Mouse (Mus musculus) embryonic facial prominence, embryonic 15.5 days (tissue): Measurements from ENCODE around the gene Slc28a3. TPM values are rescaled to one million over a fixed set of nuclear protein-coding genes. Genes with fewer than 3 reads are reported as not detected.
A peak's percentile ranks its signal among the peaks of the same experiment; 100 is the strongest.

Experiments used
- ATAC-seq: fragments of 200-750 bp; cut with Nextera tagmentation; 2 replicates; pipeline ENCODE4 v1.8.0; 2017; ENCODE audit warnings: low read depth, moderate TSS enrichment; ENCODE audit not compliant: insufficient number of reproducible peaks, low FRiP score, low TSS enrichment
- H3K27ac ChIP-seq: fragments of 300-500 bp; sonication (generic); replicated peaks from 2 replicates; pipeline ENCODE4 v1.5.1; 2015; ENCODE audit warnings: mild to moderate bottlenecking, inconsistent platforms
- H3K27me3 ChIP-seq: fragments of 300-500 bp; sonication (generic); 2 replicates; pipeline ENCODE4 v1.6.1; 2015; ENCODE audit warnings: inconsistent platforms
- H3K36me3 ChIP-seq: fragments of 300-500 bp; sonication (generic); 2 replicates; pipeline ENCODE4 v1.6.1; 2015; ENCODE audit warnings: mild to moderate bottlenecking, inconsistent platforms
- H3K4me1 ChIP-seq: fragments of 300-500 bp; sonication (generic); 2 replicates; pipeline ENCODE4 v1.6.1; 2015; ENCODE audit warnings: inconsistent platforms
- H3K4me2 ChIP-seq: fragments of 300-500 bp; sonication (generic); replicated peaks from 2 replicates; pipeline ENCODE4 v1.6.1; 2015; ENCODE audit warnings: mild to moderate bottlenecking, inconsistent platforms
- H3K4me3 ChIP-seq: fragments of 300-500 bp; sonication (generic); replicated peaks from 2 replicates; pipeline ENCODE4 v1.5.1; 2015; ENCODE audit warnings: mild to moderate bottlenecking, inconsistent platforms
- H3K9ac ChIP-seq: fragments of 300-500 bp; sonication (generic); 2 replicates; pipeline ENCODE4 v1.6.1; 2015; ENCODE audit warnings: inconsistent platforms
- H3K9me3 ChIP-seq: fragments of 300-500 bp; sonication (generic); replicated peaks from 2 replicates; pipeline ENCODE4 v1.6.1; 2016; ENCODE audit warnings: inconsistent platforms
- WGBS: fragments of 180-500 bp; shearing (Covaris S2); methylation state at CpG from one replicate; pipeline ENCODE4 v1.1.7; 2015; 5-methylcytosine and 5-hydroxymethylcytosine counted together
- polyA plus RNA-seq: library from polyadenylated mRNA; unstranded; fragments of >200 nt; fragmentation: Nextera tagmentation; extraction: Ambion mirVana; gene quantifications from 2 replicates; pipeline ENCODE4 v1.2.1, GENCODE M21; 2015

Gene Slc28a3
- polyA plus RNA-seq, 1 experiment from 2014 or later = 1.3 TPM

DNA sequence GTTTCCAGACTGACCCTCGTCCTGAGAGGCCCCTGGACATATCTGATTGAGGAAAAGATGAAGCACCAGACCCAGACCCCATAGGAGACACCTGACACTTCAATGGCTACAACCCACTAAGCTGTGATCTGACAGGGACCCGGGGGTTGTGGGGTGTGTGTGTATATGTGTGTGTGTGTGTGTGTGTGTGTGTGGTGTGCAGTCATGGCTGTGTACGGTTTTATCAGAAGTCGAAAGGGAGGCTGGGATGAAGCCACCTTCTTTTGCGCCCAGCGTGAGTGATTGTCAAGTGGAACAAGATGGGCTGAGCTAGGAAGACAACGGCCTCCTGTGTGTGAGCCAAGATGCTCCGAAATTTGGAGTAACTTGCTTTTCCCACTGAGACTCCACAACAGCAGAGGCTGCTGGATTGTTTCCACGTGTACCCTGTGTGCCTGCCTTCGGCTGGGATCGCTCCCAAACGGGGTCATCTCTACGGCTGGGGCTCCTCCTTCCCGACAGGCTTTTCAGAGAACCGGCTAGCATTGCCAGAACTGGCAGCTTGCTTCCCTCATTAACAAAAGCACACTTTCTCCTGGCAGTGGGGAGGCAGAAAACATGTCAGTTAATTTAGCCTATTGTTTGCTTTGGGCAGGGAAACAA is 50.1 kb downstream of the Slc28a3 start:
- WGBS = 49% methylated on average over 15 of the region's 15 CpGs
- no peaks in the 10 kb centered on the region for H3K36me3 ChIP-seq

GRCm38 (mm10) chr13:58558216-58558615 is 52.5 kb downstream of the Slc28a3 start:
- Histone ChIP-seq H3K4me1 (peaks cover 4% of the 10 kb centered on the region; the same call in 1 of the 2 replicates), H3K9me3 (no peaks in the 10 kb centered on the region), H3K9ac (no peak overlapping the region), H3K4me3 (no peak overlapping the region), H3K27me3 (no peaks in the 10 kb centered on the region), H3K4me2 (no peak overlapping the region), H3K27ac (no peak overlapping the region), H3K36me3 (no peaks in the 10 kb centered on the region)
- WGBS = 76% methylated on average over 12 of the region's 12 CpGs
- no peak for ATAC-seq

More for the DNA sequence above, 50.1 kb downstream of the Slc28a3 start:
- Histone ChIP-seq H3K4me1 (peaks cover 4% of the 10 kb centered on the region; the same call in 1 of the 2 replicates), H3K27ac (no peak overlapping the region), H3K4me3 (no peak overlapping the region), H3K4me2 (no peak overlapping the region), H3K9me3 (no peaks in the 10 kb centered on the region), H3K27me3 (no peaks in the 10 kb centered on the region), H3K9ac (no peak overlapping the region)
- ATAC-seq = peak; percentile 43; the same call in 1 of the 2 replicates

- H3K4me3 ChIP-seq = no peak overlapping the region
- no peaks in the 10 kb centered on the region for H3K27me3 ChIP-seq
- no peak overlapping the region for H3K9ac ChIP-seq
- no peak overlapping the region for H3K4me2 ChIP-seq
- H3K27ac ChIP-seq = no peak overlapping the region
- H3K36me3 ChIP-seq = no peaks in the 10 kb centered on the region
- no peaks in the 10 kb centered on the region for H3K9me3 ChIP-seq
- ATAC-seq = no peak
- H3K4me1 ChIP-seq = peaks cover 4% of the 10 kb centered on the region; the same call in 1 of the 2 replicates
- WGBS = 54% methylated on average over 1 of the region's 1 CpGs
These were observed 54.7 kb downstream of the Slc28a3 start for GRCm38 (mm10) chr13:58556018-58556417.

- Histone ChIP-seq H3K9ac (no peak overlapping the region), H3K27ac (no peak overlapping the region), H3K4me2 (no peak overlapping the region), H3K27me3 (no peaks in the 10 kb centered on the region), H3K4me1 (no peaks in the 10 kb centered on the region), H3K9me3 (no peaks in the 10 kb centered on the region), H3K4me3 (no peak overlapping the region), H3K36me3 (no peaks in the 10 kb centered on the region)
- 33% methylated on average over 5 of the region's 5 CpGs for WGBS
- peak; percentile 19; the same call in 1 of the 2 replicates for ATAC-seq
These were observed 55.1 kb downstream of the Slc28a3 start for GRCm38 (mm10) chr13:58555561-58555960.

GRCm38 (mm10) chr13:58551924-58552323 is 58.8 kb downstream of the Slc28a3 start:
- Histone ChIP-seq H3K36me3 (no peaks in the 10 kb centered on the region), H3K9ac (no peak overlapping the region), H3K27me3 (no peaks in the 10 kb centered on the region), H3K4me2 (no peak overlapping the region), H3K27ac (no peak overlapping the region), H3K9me3 (no peaks in the 10 kb centered on the region), H3K4me3 (no peak overlapping the region), H3K4me1 (peaks cover 7% of the 10 kb centered on the region)
- WGBS = 74% methylated on average over 4 of the region's 4 CpGs
- ATAC-seq = no peak

DNA sequence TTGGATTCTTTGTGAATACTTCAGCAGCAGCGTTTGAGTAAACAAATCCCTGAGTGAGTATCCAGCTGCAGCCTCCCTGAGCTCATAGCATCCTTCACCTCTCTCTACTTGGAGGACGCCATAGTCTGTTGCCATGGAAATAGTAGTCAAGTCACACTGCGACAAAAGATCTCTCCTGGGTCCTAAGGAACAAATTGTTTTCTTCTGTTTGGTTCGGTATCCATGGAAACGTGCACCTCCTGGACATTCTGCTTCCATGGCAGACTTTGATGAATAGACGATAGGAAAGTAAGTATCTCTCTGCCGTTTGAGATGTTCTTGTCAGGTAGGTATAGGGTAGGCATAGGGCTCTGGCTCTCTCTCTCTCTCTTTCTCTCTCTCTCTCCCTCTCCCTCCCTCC is 63.1 kb downstream of the Slc28a3 start:
- Histone ChIP-seq H3K27ac (no peak overlapping the region), H3K4me3 (no peak overlapping the region), H3K9me3 (no peaks in the 10 kb centered on the region), H3K4me1 (peaks cover 7% of the 10 kb centered on the region), H3K36me3 (no peaks in the 10 kb centered on the region), H3K4me2 (no peak overlapping the region), H3K27me3 (no peaks in the 10 kb centered on the region), H3K9ac (no peak overlapping the region)
- WGBS = 28% methylated on average over 7 of the region's 7 CpGs
- peak; percentile 39; the same call in 1 of the 2 replicates for ATAC-seq

DNA sequence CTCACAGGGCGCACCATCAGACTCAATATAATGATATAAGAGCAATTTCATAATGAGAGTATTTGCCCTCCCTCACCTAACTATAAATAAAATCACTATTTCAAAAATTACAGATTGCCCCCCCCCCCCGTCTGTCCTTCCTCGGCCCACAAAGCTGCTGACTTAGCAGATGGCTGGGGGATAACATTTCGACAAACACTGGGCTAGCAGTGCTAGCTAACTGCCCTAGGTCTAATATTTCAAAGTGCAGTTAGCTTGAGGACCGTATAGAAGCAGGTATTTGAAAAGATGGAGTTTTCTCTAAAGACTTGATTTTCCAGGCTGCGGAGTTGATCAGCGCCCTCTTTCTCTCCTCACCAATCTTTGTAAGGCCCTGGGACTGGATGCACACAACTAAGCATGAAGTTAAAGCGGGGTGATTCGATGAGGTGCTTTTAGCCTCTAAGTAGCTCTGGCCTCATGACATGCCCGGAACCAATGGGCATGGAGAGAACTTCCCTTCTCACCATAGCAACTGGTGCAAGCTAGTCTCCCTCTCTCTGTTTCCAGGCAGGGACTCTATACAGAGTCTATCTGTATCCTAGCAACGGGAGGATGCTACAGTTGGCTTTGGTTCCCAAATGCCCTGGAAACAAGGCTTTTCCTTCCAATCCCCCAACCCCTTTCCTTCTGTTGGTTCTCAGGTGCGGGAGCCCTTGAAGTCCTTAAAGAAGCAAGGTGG is 66.8 kb downstream of the Slc28a3 start:
- WGBS = 54% methylated on average over 12 of the region's 12 CpGs
- Histone ChIP-seq H3K36me3 (no peaks in the 10 kb centered on the region), H3K4me3 (no peak overlapping the region), H3K4me2 (no peak overlapping the region), H3K9ac (no peak overlapping the region), H3K27me3 (no peaks in the 10 kb centered on the region), H3K4me1 (peaks cover 6% of the 10 kb centered on the region), H3K27ac (no peak overlapping the region), H3K9me3 (no peaks in the 10 kb centered on the region)
- no peak for ATAC-seq

DNA sequence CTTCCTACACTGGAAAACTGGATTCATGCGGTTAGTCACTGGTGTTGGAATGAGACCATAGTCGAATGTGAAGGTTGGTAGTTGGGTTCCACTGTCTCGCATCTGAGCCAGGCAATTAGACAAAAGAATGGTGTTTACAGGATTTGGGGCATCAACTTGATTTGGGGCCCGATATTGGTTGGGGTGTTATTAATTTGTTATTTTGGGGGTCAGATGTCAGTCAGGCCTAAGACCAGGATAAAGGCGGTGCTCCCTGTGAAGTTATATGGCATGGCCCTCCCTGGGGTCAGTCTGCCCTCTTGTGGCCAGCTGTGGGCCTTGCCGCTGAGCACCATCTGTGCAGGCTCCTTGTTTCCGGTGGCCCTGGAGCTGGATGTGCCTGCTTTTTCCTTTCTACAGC is 67.6 kb downstream of the Slc28a3 start:
- Histone ChIP-seq H3K9ac (no peak overlapping the region), H3K27ac (no peak overlapping the region), H3K36me3 (no peaks in the 10 kb centered on the region), H3K4me2 (no peak overlapping the region), H3K9me3 (no peaks in the 10 kb centered on the region), H3K4me1 (no peaks in the 10 kb centered on the region; the same call in 1 of the 2 replicates), H3K4me3 (no peak overlapping the region), H3K27me3 (no peaks in the 10 kb centered on the region)
- ATAC-seq = 0 out of 2 replicates have a peak, but pooled peaks have one; percentile 53
- WGBS = 40% methylated on average over 7 of the region's 7 CpGs

DNA sequence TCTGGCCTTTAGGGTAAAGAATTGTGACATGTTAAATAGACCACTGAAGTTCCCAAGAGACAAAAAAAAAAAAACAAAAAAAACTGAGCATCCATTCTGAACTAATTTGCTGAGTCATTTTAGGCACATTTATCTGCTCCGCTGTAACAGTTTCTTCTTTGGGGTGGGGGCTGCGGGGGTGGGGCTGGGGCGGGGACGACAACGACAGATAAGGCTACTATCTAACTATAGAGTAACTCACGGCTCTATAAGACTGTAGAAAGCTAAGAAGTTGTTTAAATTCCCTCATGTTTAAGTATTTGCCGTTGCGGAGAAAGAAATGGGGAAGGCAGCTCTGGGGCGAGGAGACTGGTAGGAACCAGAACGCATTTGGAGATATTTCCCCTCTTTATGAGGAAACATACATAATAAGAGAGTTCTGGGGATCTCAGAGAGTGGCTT is 68.1 kb downstream of the Slc28a3 start:
- H3K27ac ChIP-seq = no peak overlapping the region
- no peak overlapping the region for H3K4me2 ChIP-seq
- no peaks in the 10 kb centered on the region for H3K36me3 ChIP-seq
- H3K27me3 ChIP-seq = no peaks in the 10 kb centered on the region
- no peaks in the 10 kb centered on the region for H3K9me3 ChIP-seq
- no peak for ATAC-seq
- H3K4me1 ChIP-seq = no peaks in the 10 kb centered on the region; the same call in 1 of the 2 replicates
- no peak overlapping the region for H3K9ac ChIP-seq
- H3K4me3 ChIP-seq = no peak overlapping the region
- WGBS = 78% methylated on average over 10 of the region's 10 CpGs

DNA sequence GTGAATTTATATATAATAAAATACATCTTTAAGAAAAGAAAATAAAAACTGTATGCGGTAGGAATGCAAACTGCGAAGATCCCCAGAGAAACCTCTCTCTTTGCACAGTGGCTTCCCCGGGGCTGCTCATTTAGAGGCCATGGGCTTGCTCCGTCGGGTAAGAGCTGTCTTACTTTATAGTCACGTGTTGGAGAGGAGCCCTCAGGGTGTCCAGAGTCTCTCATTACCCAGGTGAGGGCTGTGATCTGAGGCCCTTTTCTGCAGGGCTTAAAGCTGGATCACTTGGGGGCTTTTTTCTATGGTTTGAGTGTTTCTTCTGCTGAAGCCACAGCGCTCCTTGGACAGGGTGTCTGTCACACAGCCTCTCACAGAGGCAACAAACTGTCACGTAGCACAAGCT is 68.5 kb downstream of the Slc28a3 start:
- no peak for ATAC-seq
- no peak overlapping the region for H3K4me3 ChIP-seq
- no peak overlapping the region for H3K4me2 ChIP-seq
- H3K27me3 ChIP-seq = no peaks in the 10 kb centered on the region
- no peaks in the 10 kb centered on the region for H3K36me3 ChIP-seq
- 49% methylated on average over 8 of the region's 8 CpGs for WGBS
- H3K27ac ChIP-seq = no peak overlapping the region
- no peaks in the 10 kb centered on the region for H3K4me1 ChIP-seq
- no peak overlapping the region for H3K9ac ChIP-seq
- no peaks in the 10 kb centered on the region for H3K9me3 ChIP-seq

GRCm38 (mm10) chr13:58541620-58542019 is 69.1 kb downstream of the Slc28a3 start:
- Histone ChIP-seq H3K4me2 (no peak overlapping the region), H3K36me3 (no peaks in the 10 kb centered on the region), H3K4me1 (no peaks in the 10 kb centered on the region), H3K9ac (no peak overlapping the region), H3K27ac (no peak overlapping the region), H3K27me3 (no peaks in the 10 kb centered on the region), H3K4me3 (no peak overlapping the region), H3K9me3 (no peaks in the 10 kb centered on the region)
- 59% methylated on average over 4 of the region's 4 CpGs for WGBS
- ATAC-seq = no peak
